Mouse (Mus musculus) erythroblast, embryonic 14.5 days (primary cell): ENCODE results near the gene Cacna1g.

Experiments
- GATA1 ChIP-seq: IDR thresholded peaks from 2 replicates; pipeline ENCODE4 v1.6.1; 2012; ENCODE audit warnings: low read length, inconsistent platforms, mixed read lengths
- TAL1 ChIP-seq: IDR thresholded peaks from 3 replicates; pipeline ENCODE4 v1.6.1; 2012; ENCODE audit warnings: low read length, inconsistent platforms, mixed read lengths

DNA sequence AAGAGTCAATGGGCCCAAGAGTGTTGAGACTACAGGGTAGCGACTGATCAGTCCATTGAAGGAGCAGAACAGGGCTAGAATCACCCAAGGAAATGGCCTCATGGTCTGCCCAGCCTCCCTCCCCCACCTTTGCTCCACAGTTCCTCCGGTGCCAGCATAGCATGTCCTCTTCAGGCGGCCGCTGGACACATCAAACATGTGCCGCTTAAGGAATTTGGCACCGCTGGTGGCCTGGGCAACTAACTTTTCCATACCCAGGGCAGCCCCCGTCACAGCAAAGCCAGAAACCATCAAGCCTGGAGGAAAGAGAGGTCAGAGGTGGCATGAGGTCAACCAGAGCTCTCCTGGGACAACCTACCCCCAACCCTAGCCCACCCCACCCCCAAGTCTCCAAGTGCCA, 8.0 kb upstream of the Cacna1g start:
- TF ChIP-seq GATA1 (no peak), TAL1 (no peak)
